Mouse (Mus musculus) midbrain, embryonic 15.5 days (tissue): ENCODE data around the gene Arfip1. TPM values are rescaled to one million over a fixed set of nuclear protein-coding genes. Genes with fewer than 3 reads are reported as not detected.
A peak's percentile ranks its signal among the peaks of the same experiment; 100 is the strongest.

Source experiments
- ATAC-seq: fragments of 200-750 bp; cut with Nextera tagmentation; replicated peaks from 2 replicates; pipeline ENCODE4 v1.8.0; 2017; ENCODE audit warnings: moderate TSS enrichment
- H3K27ac ChIP-seq: fragments of 300-500 bp; sonication (generic); 2 replicates; pipeline ENCODE4 v1.5.1; 2015; ENCODE audit warnings: mild to moderate bottlenecking, inconsistent platforms
- H3K27me3 ChIP-seq: fragments of 300-500 bp; sonication (generic); replicated peaks from 2 replicates; pipeline ENCODE4 v1.6.1; 2015; ENCODE audit warnings: inconsistent platforms
- H3K36me3 ChIP-seq: fragments of 300-500 bp; sonication (generic); replicated peaks from 2 replicates; pipeline ENCODE4 v1.6.1; 2015; ENCODE audit warnings: inconsistent platforms
- H3K4me1 ChIP-seq: fragments of 300-500 bp; sonication (generic); 2 replicates; pipeline ENCODE4 v1.6.1; 2015; ENCODE audit warnings: inconsistent platforms
- H3K4me2 ChIP-seq: fragments of 300-500 bp; sonication (generic); 2 replicates; pipeline ENCODE4 v1.6.1; 2015; ENCODE audit warnings: inconsistent platforms, mild to moderate bottlenecking, moderate library complexity
- H3K4me3 ChIP-seq: fragments of 300-500 bp; sonication (generic); 2 replicates; pipeline ENCODE4 v1.5.1; 2015; ENCODE audit warnings: mild to moderate bottlenecking, inconsistent platforms
- H3K9ac ChIP-seq: fragments of 300-500 bp; sonication (generic); 2 replicates; pipeline ENCODE4 v1.6.1; 2015; ENCODE audit warnings: mild to moderate bottlenecking, inconsistent platforms
- H3K9me3 ChIP-seq: fragments of 300-500 bp; sonication (generic); 2 replicates; pipeline ENCODE4 v1.6.1; 2016; ENCODE audit warnings: inconsistent platforms
- WGBS: fragments of 180-500 bp; shearing (Covaris S2); methylation state at CpG from one replicate; pipeline ENCODE4 v1.1.7; 2015; ENCODE audit warnings: mixed read lengths; 5-methylcytosine and 5-hydroxymethylcytosine counted together
- polyA plus RNA-seq: library from polyadenylated mRNA; unstranded; fragments of >200 nt; fragmentation: Nextera tagmentation; extraction: Ambion mirVana; gene quantifications from 2 replicates; pipeline ENCODE4 v1.2.1, GENCODE M21; 2015

The Arfip1 gene
- 21.5 and 22.2 TPM in 2 replicates for polyA plus RNA-seq

- Histone ChIP-seq H3K27ac (peak within 1 kb of the TSS; percentile 89), H3K9me3 (no peaks in the 10 kb centered on the region), H3K4me2 (peak within 1 kb of the TSS; percentile 88), H3K27me3 (no peaks in the 10 kb centered on the region), H3K4me3 (peak within 1 kb of the TSS; percentile 64), H3K4me1 (peaks cover 28% of the 10 kb centered on the region), H3K36me3 (no peaks in the 10 kb centered on the region), H3K9ac (peak within 1 kb of the TSS; percentile 63)
- peak; percentile 99 for ATAC-seq
- WGBS: under 1% methylated on average over 66 of the region's 70 CpGs
These were observed at the start of gene Arfip1 for GRCm38 (mm10) chr3:84582023-84582912. Gene Arfip1, minus strand, starts transcription at chr3:84582625.

GRCm38 (mm10) chr3:84631586-84631985 is 49.2 kb upstream of the Arfip1 start:
- H3K27me3 ChIP-seq: no peaks in the 10 kb centered on the region
- ATAC-seq: no peak
- H3K4me3 ChIP-seq: no peak overlapping the region
- no peak overlapping the region for H3K9ac ChIP-seq
- H3K4me2 ChIP-seq: no peak overlapping the region
- 96% methylated on average over 9 of the region's 9 CpGs for WGBS
- H3K27ac ChIP-seq: no peak overlapping the region
- no peaks in the 10 kb centered on the region for H3K9me3 ChIP-seq
- H3K4me1 ChIP-seq: no peaks in the 10 kb centered on the region
- H3K36me3 ChIP-seq: no peaks in the 10 kb centered on the region

GRCm38 (mm10) chr3:84622026-84622425 is 39.6 kb upstream of the Arfip1 start:
- no peak for ATAC-seq
- no peak overlapping the region for H3K27ac ChIP-seq
- peaks cover 6% of the 10 kb centered on the region; the same call in 1 of the 2 replicates for H3K4me1 ChIP-seq
- H3K9me3 ChIP-seq: no peaks in the 10 kb centered on the region
- H3K9ac ChIP-seq: no peak overlapping the region
- 68% methylated on average over 3 of the region's 3 CpGs for WGBS
- H3K36me3 ChIP-seq: no peaks in the 10 kb centered on the region
- no peak overlapping the region for H3K4me3 ChIP-seq
- no peaks in the 10 kb centered on the region for H3K27me3 ChIP-seq
- H3K4me2 ChIP-seq: no peak overlapping the region

GRCm38 (mm10) chr3:84619725-84620124 is 37.3 kb upstream of the Arfip1 start:
- Histone ChIP-seq H3K9ac (no peak overlapping the region), H3K4me1 (peaks cover 2% of the 10 kb centered on the region; the same call in 1 of the 2 replicates), H3K27me3 (no peaks in the 10 kb centered on the region), H3K9me3 (no peaks in the 10 kb centered on the region), H3K4me2 (no peak overlapping the region), H3K4me3 (no peak overlapping the region), H3K36me3 (no peaks in the 10 kb centered on the region), H3K27ac (no peak overlapping the region)
- 91% methylated on average over 6 of the region's 6 CpGs for WGBS
- ATAC-seq: no peak

- no peak overlapping the region for H3K4me2 ChIP-seq
- no peaks in the 10 kb centered on the region for H3K36me3 ChIP-seq
- H3K9ac ChIP-seq: no peak overlapping the region
- ATAC-seq: no peak
- H3K27me3 ChIP-seq: no peaks in the 10 kb centered on the region
- H3K9me3 ChIP-seq: no peaks in the 10 kb centered on the region
- no peak overlapping the region for H3K27ac ChIP-seq
- H3K4me1 ChIP-seq: peaks cover 2% of the 10 kb centered on the region; the same call in 1 of the 2 replicates
- no peak overlapping the region for H3K4me3 ChIP-seq
- 95% methylated on average over 7 of the region's 7 CpGs for WGBS
These were observed 36.6 kb upstream of the Arfip1 start for GRCm38 (mm10) chr3:84619056-84619455.

- Histone ChIP-seq H3K4me1 (peaks cover 2% of the 10 kb centered on the region; the same call in 1 of the 2 replicates), H3K4me2 (no peak overlapping the region), H3K9ac (no peak overlapping the region), H3K9me3 (no peaks in the 10 kb centered on the region), H3K4me3 (no peak overlapping the region), H3K27ac (no peak overlapping the region), H3K27me3 (no peaks in the 10 kb centered on the region), H3K36me3 (no peaks in the 10 kb centered on the region)
- ATAC-seq: no peak
- WGBS: 89% methylated on average over 2 of the region's 2 CpGs
These were observed 36.2 kb upstream of the Arfip1 start for GRCm38 (mm10) chr3:84618627-84619026.

GRCm38 (mm10) chr3:84615856-84616225 is 33.4 kb upstream of the Arfip1 start:
- Histone ChIP-seq H3K27me3 (no peaks in the 10 kb centered on the region), H3K4me2 (no peak overlapping the region), H3K9ac (no peak overlapping the region), H3K9me3 (no peaks in the 10 kb centered on the region), H3K27ac (no peak overlapping the region), H3K4me1 (peaks cover 2% of the 10 kb centered on the region; the same call in 1 of the 2 replicates), H3K36me3 (no peaks in the 10 kb centered on the region), H3K4me3 (no peak overlapping the region)
- WGBS: 25% methylated on average over 7 of the region's 7 CpGs
- ATAC-seq: no peak

GRCm38 (mm10) chr3:84615050-84615855 is 32.8 kb upstream of the Arfip1 start:
- Histone ChIP-seq H3K4me3 (no peak overlapping the region), H3K27me3 (no peaks in the 10 kb centered on the region), H3K9ac (no peak overlapping the region), H3K9me3 (no peaks in the 10 kb centered on the region), H3K4me2 (no peak overlapping the region), H3K27ac (no peak overlapping the region), H3K4me1 (peaks cover 2% of the 10 kb centered on the region; the same call in 1 of the 2 replicates), H3K36me3 (no peaks in the 10 kb centered on the region)
- 23% methylated on average over 5 of the region's 5 CpGs for WGBS
- peak; percentile 72 for ATAC-seq

- ATAC-seq: no peak
- Histone ChIP-seq H3K27ac (no peak overlapping the region), H3K4me3 (no peak overlapping the region), H3K27me3 (no peaks in the 10 kb centered on the region), H3K9me3 (no peaks in the 10 kb centered on the region), H3K4me2 (no peak overlapping the region), H3K36me3 (no peaks in the 10 kb centered on the region), H3K9ac (no peak overlapping the region), H3K4me1 (no peaks in the 10 kb centered on the region)
- WGBS: 72% methylated on average over 9 of the region's 9 CpGs
These were observed 27.8 kb upstream of the Arfip1 start for GRCm38 (mm10) chr3:84610183-84610710.

- H3K9me3 ChIP-seq: no peaks in the 10 kb centered on the region
- no peaks in the 10 kb centered on the region for H3K4me1 ChIP-seq
- no peaks in the 10 kb centered on the region for H3K36me3 ChIP-seq
- H3K4me2 ChIP-seq: no peak overlapping the region
- WGBS: 88% methylated on average over 9 of the region's 9 CpGs
- no peak overlapping the region for H3K9ac ChIP-seq
- no peak for ATAC-seq
- H3K27ac ChIP-seq: no peak overlapping the region
- H3K27me3 ChIP-seq: peaks cover under 1% of the 10 kb centered on the region
- no peak overlapping the region for H3K4me3 ChIP-seq
These were observed 20.8 kb upstream of the Arfip1 start for GRCm38 (mm10) chr3:84603212-84603611.

- no peak overlapping the region for H3K27ac ChIP-seq
- H3K4me3 ChIP-seq: no peak overlapping the region
- H3K4me1 ChIP-seq: no peaks in the 10 kb centered on the region
- H3K27me3 ChIP-seq: peaks cover 3% of the 10 kb centered on the region
- ATAC-seq: no peak
- H3K9me3 ChIP-seq: no peaks in the 10 kb centered on the region
- H3K36me3 ChIP-seq: no peaks in the 10 kb centered on the region
- no peak overlapping the region for H3K4me2 ChIP-seq
- H3K9ac ChIP-seq: no peak overlapping the region
- WGBS: 93% methylated on average over 2 of the region's 2 CpGs
These were observed 20.3 kb upstream of the Arfip1 start for GRCm38 (mm10) chr3:84602759-84603158.

GRCm38 (mm10) chr3:84601870-84602495 is 19.6 kb upstream of the Arfip1 start:
- Histone ChIP-seq H3K4me1 (no peaks in the 10 kb centered on the region), H3K4me2 (no peak overlapping the region), H3K4me3 (no peak overlapping the region), H3K9me3 (no peaks in the 10 kb centered on the region), H3K27ac (no peak overlapping the region), H3K27me3 (peaks cover 3% of the 10 kb centered on the region), H3K9ac (no peak overlapping the region), H3K36me3 (no peaks in the 10 kb centered on the region)
- 84% methylated on average over 9 of the region's 9 CpGs for WGBS
- ATAC-seq: no peak
